ENCODE assay signal across 8 mouse cellular contexts in genomic region chr2:125246669-125247068, GRCm38 (mm10). TPM values are rescaled to one million over a fixed set of nuclear protein-coding genes. Genes with fewer than 3 reads are reported as not detected.
DNase-seq lines count a peak whose midpoint lies in the region; ATAC-seq lines count a peak whose summit lies in the region.

No protein-coding gene starts in this region.

- peak overlapping the region; percentile 85; the same call in 1 of the 2 replicates for H3K27ac ChIP-seq in kidney, embryonic 14.5 days (ENCODE audit: low read depth, low read length)
- peak overlapping the region; percentile 94 for H3K27ac ChIP-seq in heart, embryonic 16.5 days (ENCODE audit: low read length)
- H3K27ac ChIP-seq in midbrain, embryonic 10.5 days (replicated peaks): peak overlapping the region; percentile 94

- H3K9me3 ChIP-seq in kidney, embryonic 14.5 days (ENCODE audit: control insufficient read depth, low read length): no peaks in the 10 kb centered on the region
- H3K9me3 ChIP-seq in heart, embryonic 16.5 days (replicated peaks; ENCODE audit: control insufficient read depth, low read length): no peaks in the 10 kb centered on the region
- no peaks in the 10 kb centered on the region for H3K9me3 ChIP-seq in midbrain, embryonic 10.5 days (replicated peaks)

- peak overlapping the region; percentile 82; the same call in 1 of the 2 replicates for H3K9ac ChIP-seq in kidney, embryonic 14.5 days (ENCODE audit: low read depth, low read length)
- peak overlapping the region; percentile 94 for H3K9ac ChIP-seq in heart, embryonic 16.5 days (ENCODE audit: low read length)

- peak overlapping the region; percentile 65 for H3K4me3 ChIP-seq in kidney, embryonic 14.5 days (ENCODE audit: low read length)
- H3K4me3 ChIP-seq in heart, embryonic 16.5 days (ENCODE audit: low read length): peak overlapping the region; percentile 91
- H3K4me3 ChIP-seq in midbrain, embryonic 10.5 days: peak overlapping the region; percentile 73

- H3K4me1 ChIP-seq in kidney, embryonic 14.5 days (ENCODE audit: control insufficient read depth, insufficient read depth, low read length): peaks cover 5% of the 10 kb centered on the region; the same call in 1 of the 2 replicates
- H3K4me1 ChIP-seq in heart, embryonic 16.5 days (ENCODE audit: control insufficient read depth, insufficient read depth, low read length): peaks cover 14% of the 10 kb centered on the region
- H3K4me1 ChIP-seq in midbrain, embryonic 10.5 days: peaks cover 26% of the 10 kb centered on the region

- peaks cover 19% of the 10 kb centered on the region for H3K36me3 ChIP-seq in kidney, embryonic 14.5 days (ENCODE audit: control insufficient read depth, insufficient read depth, low read length)
- H3K36me3 ChIP-seq in heart, embryonic 16.5 days (ENCODE audit: control insufficient read depth, insufficient read depth): peaks cover 12% of the 10 kb centered on the region; the same call in 1 of the 2 replicates
- H3K36me3 ChIP-seq in midbrain, embryonic 10.5 days: peaks cover 25% of the 10 kb centered on the region

- no peaks in the 10 kb centered on the region for H3K27me3 ChIP-seq in kidney, embryonic 14.5 days (ENCODE audit: control insufficient read depth, insufficient read depth, low read length)
- H3K27me3 ChIP-seq in heart, embryonic 16.5 days (ENCODE audit: control insufficient read depth, insufficient read depth, low read length): no peaks in the 10 kb centered on the region
- H3K27me3 ChIP-seq in midbrain, embryonic 10.5 days (ENCODE audit: low read depth, poor library complexity, severe bottlenecking): no peaks in the 10 kb centered on the region

- no peak for DNase-seq in kidney, postnatal 14 days
- peak; percentile 57 for DNase-seq in R1 (ENCODE audit: low read depth, low spot score)
- no peak for DNase-seq in midbrain, embryonic 10.5 days (ENCODE audit: low spot score)
- DNase-seq in layer of hippocampus, postnatal 14 days (ENCODE audit: low spot score in 2 of 2): no peak
- DNase-seq in right cerebral cortex, postnatal 4 days: no peak
- DNase-seq in lung, adult 18-20 months: no peak

- H3K4me2 ChIP-seq in kidney, embryonic 14.5 days (replicated peaks; ENCODE audit: low read depth, low read length): peak overlapping the region; percentile 62
- peak overlapping the region; percentile 93 for H3K4me2 ChIP-seq in heart, embryonic 16.5 days (ENCODE audit: low read depth, low read length)

- no peak for ATAC-seq in kidney, embryonic 14.5 days (ENCODE audit: low FRiP score, low TSS enrichment)
- ATAC-seq in heart, embryonic 16.5 days (replicated peaks; ENCODE audit: extremely low read depth, insufficient read depth, low FRiP score): no peak

- 19% methylated on average over 9 of the region's 9 CpGs for WGBS in kidney, embryonic 14.5 days
- 9% methylated on average over 9 of the region's 9 CpGs for WGBS in heart, embryonic 16.5 days
- 24% methylated on average over 9 of the region's 9 CpGs for WGBS in midbrain, embryonic 10.5 days

RNA-seq across cellular contexts. Expression of gene Dut, which starts 0.3 kb away (rescaled TPM):
- 217 and 261 TPM in 2 replicates for polyA plus RNA-seq in kidney, embryonic 14.5 days (2014; fragmentation: Nextera tagmentation; extraction: Ambion mirVana)
- polyA plus RNA-seq in heart, embryonic 16.5 days (2015; fragmentation: Nextera tagmentation; extraction: Ambion mirVana): 108 and 150 TPM in 2 replicates
- 223 and 273 TPM in 2 replicates for polyA plus RNA-seq in midbrain, embryonic 10.5 days (2016; fragmentation: Nextera tagmentation; extraction: Ambion mirVana)
- 10 to 100 TPM; 31.4 to 32.6 TPM for total RNA-seq in layer of hippocampus, postnatal 14 days (2021)
